Mouse (Mus musculus) heart, adult 9 months (tissue): Measurements from ENCODE around the gene Gpr157.
"Not testable (repeated sequence)": the region's sequence is repeated elsewhere in the genome, so short reads cannot be mapped to it uniquely, and the experiment has no call there.

Source experiments
- DNase-seq, 2 experiments: peaks; one replicate each; pipeline ENCODE4 v3.0.0; 2022; ENCODE audit warnings: low spot score in 2 of 2

Gpr157 gene

DNA sequence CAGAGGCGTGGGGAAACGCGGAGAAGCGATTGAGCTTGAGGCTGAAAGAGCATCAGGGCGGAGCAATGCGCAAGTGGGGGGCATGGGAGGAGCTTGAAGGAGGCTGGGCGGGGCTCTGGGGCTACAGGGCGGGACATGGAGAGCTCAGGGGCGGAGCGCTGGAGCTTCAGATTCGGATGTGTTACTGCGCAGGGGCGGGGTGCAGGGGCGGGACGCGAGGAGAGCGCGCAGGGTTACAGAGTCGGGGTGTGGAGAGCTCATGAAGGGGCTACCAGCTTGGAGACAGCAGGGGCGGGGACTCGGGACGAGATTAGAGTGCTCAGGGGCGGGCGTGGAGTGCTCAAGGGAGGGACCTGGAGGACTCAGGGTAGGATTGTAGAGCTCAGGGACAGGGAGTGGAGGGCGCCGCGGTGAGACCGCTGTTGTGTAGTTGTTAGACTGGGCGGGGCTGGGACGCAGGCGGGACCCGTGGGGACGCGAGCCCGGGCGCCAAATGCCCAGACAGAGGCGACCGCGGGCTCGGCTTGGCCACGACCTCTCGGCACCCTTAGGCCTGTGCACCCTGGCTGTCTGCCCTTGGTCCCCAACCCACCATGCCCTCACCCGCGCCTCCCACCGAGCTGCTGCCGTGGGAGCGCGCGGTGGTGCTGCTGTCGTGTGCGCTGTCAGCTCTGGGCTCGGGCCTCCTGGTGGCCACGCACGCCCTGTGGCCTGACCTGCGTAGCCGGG, at the start of gene Gpr157:
Gpr157 (plus strand) TSS at position 205 of the 729 bp plus-strand sequence.
- DNase-seq = peak; percentile 93 to 94

DNA sequence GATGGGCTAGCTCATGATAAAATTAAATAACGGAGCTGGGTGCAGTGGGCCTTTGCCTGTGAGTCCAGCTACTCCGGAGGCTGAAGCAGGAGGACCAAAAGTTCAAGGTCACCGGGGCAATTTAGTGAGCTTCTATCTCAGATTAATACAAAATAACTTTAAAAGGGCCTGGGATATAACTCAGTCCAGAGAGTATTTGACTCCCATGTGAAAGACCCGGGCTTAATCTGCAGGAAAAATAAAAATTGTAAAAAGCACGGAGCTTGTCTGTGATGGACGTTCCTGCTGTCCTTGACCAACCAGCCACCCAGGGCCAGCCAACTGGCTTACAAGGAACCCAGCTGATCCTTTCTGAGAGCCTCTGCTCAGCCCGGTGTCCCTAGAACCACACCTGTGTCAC, 48.6 kb upstream of the Gpr157 start:
- no peak for DNase-seq

- no peak for DNase-seq
Measured at GRCm38 (mm10) chr4:150040003-150040581, 47.1 kb upstream of the Gpr157 start.

GRCm38 (mm10) chr4:150040856-150041255, 46.3 kb upstream of the Gpr157 start:
- not testable (repeated sequence) for DNase-seq

DNA sequence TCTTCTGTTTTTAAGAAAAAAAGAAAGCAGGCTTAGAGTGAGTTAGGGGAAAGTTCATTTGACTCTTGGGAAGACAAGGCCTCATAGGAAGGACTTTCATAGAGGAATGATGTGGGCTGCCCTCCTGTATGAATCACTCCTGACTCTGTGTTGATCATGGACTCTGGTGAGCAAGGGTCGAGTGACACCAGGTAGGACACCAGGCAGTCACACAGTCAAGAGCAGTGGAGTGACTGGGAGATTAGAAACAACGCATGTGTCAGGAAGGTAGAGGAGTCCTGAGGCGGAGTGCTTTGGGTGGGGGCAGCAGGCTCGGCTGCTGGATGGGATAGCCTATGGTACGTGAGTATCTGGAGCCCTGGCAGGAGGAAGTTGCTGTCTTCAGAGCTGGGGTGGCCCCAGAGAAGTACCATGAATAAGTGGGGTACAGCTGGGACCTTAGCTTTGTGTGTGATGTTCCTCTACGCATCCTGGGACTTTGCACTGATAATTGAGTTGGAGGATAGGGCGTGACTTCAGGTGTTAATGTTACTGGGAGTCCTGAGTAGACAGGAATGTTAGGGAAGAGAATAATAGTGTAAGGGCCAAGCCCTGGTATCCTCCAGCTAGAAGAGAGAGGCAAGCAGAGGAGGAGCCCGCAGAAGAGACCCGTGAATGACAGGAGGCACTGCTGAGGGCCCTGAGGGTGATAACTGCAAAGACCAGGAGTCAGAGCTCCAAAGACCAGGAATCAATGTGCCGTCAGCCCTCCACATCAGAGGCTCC, 45.6 kb upstream of the Gpr157 start:
- DNase-seq = no peak

GRCm38 (mm10) chr4:150043591-150043990, 43.6 kb upstream of the Gpr157 start:
- DNase-seq = no peak

DNA sequence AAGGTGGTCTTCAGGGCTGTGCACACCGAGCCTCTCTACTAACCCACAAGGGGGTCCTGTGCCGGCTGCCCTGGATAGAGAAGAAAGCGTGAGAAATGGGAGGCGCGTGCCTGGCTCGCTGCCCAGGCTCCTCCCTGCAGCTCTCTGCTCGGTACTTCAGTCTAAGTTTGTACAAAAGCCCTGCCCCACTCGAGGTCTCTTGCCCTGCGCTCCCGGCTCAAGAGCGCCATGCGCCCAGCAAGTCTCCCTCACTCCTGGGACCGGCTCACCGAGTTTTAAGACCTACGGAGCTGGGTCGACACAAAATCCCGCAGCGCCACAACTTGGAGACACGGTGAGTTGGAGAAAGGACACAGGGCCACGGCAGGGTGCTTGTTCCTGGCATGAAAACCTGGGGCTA, 39.1 kb upstream of the Gpr157 start:
- peak; percentile 16 to 58 for DNase-seq

- DNase-seq = no peak
Measured at GRCm38 (mm10) chr4:150048478-150049156, 38.5 kb upstream of the Gpr157 start.

GRCm38 (mm10) chr4:150049157-150049513, 38.0 kb upstream of the Gpr157 start:
- DNase-seq = no peak

GRCm38 (mm10) chr4:150049564-150050226, 37.5 kb upstream of the Gpr157 start:
- DNase-seq = no peak

DNA sequence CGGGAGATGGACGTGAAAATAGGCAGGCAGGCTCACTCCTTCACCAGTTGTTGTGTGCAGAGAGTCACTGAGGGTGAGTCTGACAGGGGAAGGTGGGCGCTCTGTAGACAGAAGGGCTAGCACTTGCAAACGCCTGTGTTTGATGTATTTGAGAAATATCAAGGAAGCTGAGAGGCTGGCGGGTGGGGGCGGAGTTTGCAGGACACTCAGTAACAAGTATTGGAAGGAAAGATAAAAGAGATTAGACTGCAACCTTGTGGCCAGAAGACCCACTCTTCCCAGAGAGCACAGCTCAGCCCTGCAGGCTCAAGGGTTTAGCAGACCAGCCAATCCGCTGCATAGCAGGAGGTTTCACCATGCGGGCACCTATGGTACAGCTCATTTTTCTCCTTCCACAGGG, 35.7 kb upstream of the Gpr157 start:
- DNase-seq = no peak

GRCm38 (mm10) chr4:150052380-150052779, 34.8 kb upstream of the Gpr157 start:
- DNase-seq = no peak

DNA sequence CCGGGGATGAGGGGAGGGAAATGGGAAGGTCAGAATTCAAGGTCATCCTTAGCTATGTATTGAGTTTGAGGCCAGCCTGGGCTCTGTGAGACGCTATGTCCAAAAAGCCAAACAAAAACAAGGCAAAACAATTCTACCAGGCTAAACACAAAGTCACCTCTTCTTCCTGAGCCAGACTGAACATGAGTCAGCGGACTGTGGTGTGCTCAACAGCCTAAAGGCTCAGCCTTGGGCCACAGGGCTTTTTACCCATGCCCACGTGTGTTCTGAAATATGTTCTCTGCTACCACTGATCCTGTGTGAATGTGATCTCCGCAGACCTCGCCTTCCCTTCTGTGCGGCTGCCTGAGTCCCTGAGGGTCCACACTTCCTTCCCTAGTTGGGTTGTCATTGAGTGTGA, 31.0 kb upstream of the Gpr157 start:
- DNase-seq = no peak

DNA sequence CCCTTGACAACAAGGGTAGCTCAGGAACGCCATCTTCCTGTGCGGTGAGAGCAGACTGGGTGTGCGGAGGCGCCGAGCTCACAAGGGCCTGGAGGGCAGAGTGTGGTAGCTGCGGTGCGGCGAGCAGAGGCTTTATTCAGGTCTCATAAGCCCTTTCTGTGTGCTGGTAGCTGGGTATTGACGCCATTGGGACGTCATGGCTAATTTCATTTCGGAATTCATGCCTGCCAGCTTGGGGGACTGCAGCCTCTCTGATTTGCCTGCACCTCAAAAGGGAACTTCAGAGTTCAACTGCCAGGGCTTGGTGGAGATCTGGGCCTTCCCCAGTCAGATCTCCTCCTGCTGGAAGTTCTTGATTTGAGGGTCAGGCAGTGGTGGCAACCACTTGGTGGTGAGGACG, 29.4 kb upstream of the Gpr157 start:
- DNase-seq = no peak

GRCm38 (mm10) chr4:150059841-150060468, 27.2 kb upstream of the Gpr157 start:
- DNase-seq = peak in 1 of 2 experiments; percentile 22

GRCm38 (mm10) chr4:150060469-150061170, 26.5 kb upstream of the Gpr157 start:
- no peak for DNase-seq

DNA sequence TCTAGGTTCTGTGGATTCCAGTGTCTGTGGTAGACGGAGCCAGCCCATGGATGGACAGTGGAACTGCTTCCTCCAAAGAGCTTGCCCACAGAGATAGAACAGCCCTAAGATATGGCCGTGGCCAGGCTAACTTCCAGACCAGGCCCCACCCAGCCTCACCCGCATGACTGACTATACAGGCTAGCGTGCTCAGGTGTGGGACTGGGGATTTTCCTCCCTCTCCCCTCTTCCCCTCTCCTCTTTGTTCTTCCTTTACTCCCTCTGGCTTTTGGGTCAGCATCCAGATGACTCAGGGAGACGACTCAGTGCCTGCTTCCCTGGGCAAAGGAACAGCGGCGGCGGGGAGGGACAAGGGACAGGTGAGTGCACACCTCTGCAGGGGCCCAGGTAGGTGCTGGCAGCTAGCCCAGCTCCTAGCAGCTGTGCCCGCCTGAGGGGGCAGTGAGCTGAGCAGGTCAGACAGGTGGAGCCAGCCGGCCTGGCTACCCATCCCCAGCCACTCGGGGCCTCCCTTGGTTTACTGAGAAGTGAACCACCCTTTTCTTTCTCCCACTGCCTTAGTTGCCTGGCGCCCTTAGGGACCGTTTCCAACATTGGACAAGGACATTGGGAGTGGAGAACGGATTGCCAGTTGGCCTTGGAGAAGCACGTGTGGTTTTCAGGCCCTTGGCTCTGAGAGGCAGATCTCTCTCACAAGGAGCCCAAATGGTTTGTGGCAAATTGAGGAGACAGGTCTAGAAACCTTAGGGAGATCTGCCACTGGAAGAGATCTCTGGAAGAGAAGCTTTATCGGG, 25.5 kb upstream of the Gpr157 start:
- no peak for DNase-seq

DNA sequence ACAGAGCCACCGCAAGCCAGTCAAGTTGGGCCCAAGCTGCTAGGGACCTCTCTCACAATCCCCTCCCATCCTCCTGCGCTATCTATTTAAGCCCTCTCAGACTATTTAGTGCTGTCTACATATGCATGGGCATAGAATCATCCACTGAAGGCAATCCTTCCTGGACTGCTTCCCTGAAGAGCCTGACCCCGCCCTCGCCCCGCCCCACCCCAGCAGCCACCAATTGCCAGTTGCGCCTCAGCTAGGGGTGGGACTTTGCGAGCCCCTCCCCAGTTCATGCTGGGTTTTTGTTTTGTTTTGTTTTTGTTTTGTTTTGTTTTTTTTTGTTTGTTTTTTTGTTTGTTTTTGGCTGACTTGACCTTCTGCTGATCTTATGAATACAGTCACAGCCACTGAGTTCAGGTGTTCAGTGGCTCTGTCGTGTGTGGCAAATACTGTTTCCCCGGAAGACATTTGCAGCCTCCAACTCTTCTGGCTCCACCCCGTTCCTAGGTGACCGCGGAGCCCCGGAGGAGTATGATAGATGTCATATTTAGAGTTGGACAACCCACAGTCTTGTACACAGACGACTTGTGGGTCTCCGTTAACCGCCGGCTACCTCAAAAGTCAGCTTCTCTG, 20.4 kb upstream of the Gpr157 start:
- DNase-seq = no peak

- no peak for DNase-seq
Measured at GRCm38 (mm10) chr4:150068216-150068615, 18.9 kb upstream of the Gpr157 start.
